Mouse (Mus musculus) liver, embryonic 14.5 days (tissue): ENCODE results near the gene Trp53i11. TPM values are rescaled to one million over a fixed set of nuclear protein-coding genes. Genes with fewer than 3 reads are reported as not detected.

ENCODE experiments used
- ATAC-seq: fragments of 200-750 bp; cut with Nextera tagmentation; 2 replicates; pipeline ENCODE4 v1.8.0; 2017; ENCODE audit warnings: moderate number of reproducible peaks, mild to moderate bottlenecking, moderate library complexity; ENCODE audit not compliant: insufficient read depth
- DNase-seq, 3 experiments: peaks; one replicate each; pipeline ENCODE4 v3.0.0-alpha.2; 2012 to 2013; ENCODE audit warnings: low read depth in 3 of 3, low spot score in 3 of 3
- H3K27ac ChIP-seq: fragments of 300-500 bp; sonication (generic); 2 replicates; pipeline ENCODE4 v1.5.1; 2014; ENCODE audit warnings: moderate library complexity, mild to moderate bottlenecking, control low read depth, inconsistent platforms
- H3K27me3 ChIP-seq: fragments of 300-500 bp; sonication (generic); 2 replicates; pipeline ENCODE4 v1.6.1; 2014; ENCODE audit warnings: mild to moderate bottlenecking, low read length, moderate library complexity; ENCODE audit not compliant: control insufficient read depth, insufficient read depth
- H3K36me3 ChIP-seq: fragments of 300-500 bp; sonication (generic); replicated peaks from 2 replicates; pipeline ENCODE4 v1.6.1; 2014; ENCODE audit warnings: low read depth; ENCODE audit not compliant: control insufficient read depth, insufficient read depth
- H3K4me1 ChIP-seq, 2 experiments: fragments of 200-500 bp in 1 of 2; fragments of 300-500 bp in 1 of 2; sonication (generic) in 1 of 2; replicated peaks; 2 replicates each; pipeline ENCODE4 v1.6.1; 2012 to 2014; ENCODE audit warnings: antibody characterized with exemption in 1 of 2, inconsistent platforms in 1 of 2, low read length in 1 of 2; ENCODE audit not compliant: control insufficient read depth in 2 of 2, insufficient read depth in 2 of 2
- H3K4me2 ChIP-seq: fragments of 300-500 bp; sonication (generic); 2 replicates; pipeline ENCODE4 v1.6.1; 2014; ENCODE audit warnings: low read depth, mild to moderate bottlenecking, control low read depth, moderate library complexity
- H3K4me3 ChIP-seq, 2 experiments: fragments of 200-500 bp in 1 of 2; fragments of 300-500 bp in 1 of 2; sonication (generic) in 1 of 2; 2 replicates each; pipeline ENCODE4 v1.5.1; 2012 to 2014; ENCODE audit warnings: low read depth in 2 of 2, low read length in 2 of 2, mild to moderate bottlenecking in 2 of 2, control low read depth in 1 of 2, inconsistent platforms in 1 of 2, moderate library complexity in 1 of 2; ENCODE audit not compliant: insufficient read depth in 1 of 2
- H3K9ac ChIP-seq: fragments of 300-500 bp; sonication (generic); replicated peaks from 2 replicates; pipeline ENCODE4 v1.6.1; 2014; ENCODE audit warnings: mild to moderate bottlenecking, control low read depth, moderate library complexity
- H3K9me3 ChIP-seq: fragments of 300-500 bp; sonication (generic); 2 replicates; pipeline ENCODE4 v1.6.1; 2016; ENCODE audit warnings: low read length, mixed read lengths; ENCODE audit not compliant: control insufficient read depth
- CTCF ChIP-seq: IDR thresholded peaks from 2 replicates; pipeline ENCODE4 v1.5.1; 2016; ENCODE audit warnings: antibody characterized with exemption, low read depth, control low read depth
- EP300 ChIP-seq: IDR thresholded peaks from 2 replicates; pipeline ENCODE4 v1.6.1; 2016; ENCODE audit warnings: antibody characterized with exemption, low read depth
- WGBS: fragments of 180-500 bp; shearing (Covaris S2); extraction: QIAGEN DNeasy Blood & Tissue Kit; methylation state at CpG from one replicate; pipeline ENCODE4 v1.1.7; 2014; ENCODE audit not compliant: insufficient replicate concordance; 5-methylcytosine and 5-hydroxymethylcytosine counted together
- polyA plus RNA-seq, 2 experiments: library from polyadenylated mRNA; depleted of rRNA in 1 of 2; stranded (reverse) in 1 of 2; unstranded in 1 of 2; fragments of >200 nt; fragmentation: Nextera tagmentation in 1 of 2; extraction: Ambion mirVana in 1 of 2; gene quantifications; 2 replicates each; pipeline versions ENCODE4 v1.2.1 to v1.2.3; 2012 to 2014

Gene Trp53i11
- polyA plus RNA-seq, 2 experiments, result 1.9 TPM

DNA sequence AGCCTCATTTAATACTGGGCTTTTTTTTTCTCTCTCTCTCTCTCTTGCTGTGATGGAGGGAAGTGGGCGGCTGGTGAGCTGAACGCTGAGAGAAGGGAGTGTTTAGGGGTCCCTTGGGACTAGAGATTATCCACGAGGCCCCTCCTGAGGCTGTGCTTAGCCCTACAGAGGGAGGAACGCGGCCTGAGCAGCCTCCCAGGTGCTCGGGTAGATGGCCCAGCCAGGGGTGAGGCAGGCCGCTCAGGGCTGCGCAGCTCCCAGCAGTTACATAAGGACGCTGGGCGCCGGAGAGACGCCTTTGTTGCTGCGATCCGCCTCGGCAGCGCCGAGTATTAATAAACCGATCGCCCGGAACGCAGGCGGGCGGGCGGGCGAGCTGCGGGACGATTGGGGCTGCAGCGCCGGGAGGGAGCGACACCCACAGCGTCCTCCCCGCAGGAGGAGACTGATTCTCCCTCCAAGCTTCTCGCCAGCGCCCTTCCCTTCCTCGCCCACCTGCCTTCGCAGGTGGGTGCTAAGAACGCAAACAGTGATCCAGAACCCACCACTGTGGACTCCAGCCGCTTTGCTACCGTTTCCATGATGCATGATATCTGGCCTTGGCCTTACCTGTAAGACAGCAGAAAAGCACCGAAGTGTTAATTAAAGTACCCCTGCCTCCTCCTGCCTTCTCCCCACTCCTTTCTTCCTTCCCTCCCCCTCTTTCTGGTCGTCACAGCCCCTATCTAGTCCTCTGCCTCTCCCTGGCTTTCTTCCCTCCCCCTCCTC, 7.1 kb upstream of the Trp53i11 start:
- no peak overlapping the region for H3K4me3 ChIP-seq
- no peaks in the 10 kb centered on the region for H3K36me3 ChIP-seq
- H3K9me3 ChIP-seq, result no peaks in the 10 kb centered on the region
- no peak for DNase-seq
- H3K9ac ChIP-seq, result no peak overlapping the region
- 2% methylated on average over 41 of the region's 41 CpGs for WGBS
- no peak for ATAC-seq
- H3K27ac ChIP-seq, result no peak overlapping the region
- H3K4me1 ChIP-seq, result 0 out of 4 replicates have a peak, but pooled peaks cover 0 to 2% of the 10 kb centered on the region in 2 experiments
- peaks cover 27% of the 10 kb centered on the region for H3K27me3 ChIP-seq
- no peak overlapping the region; the same call in 1 of the 2 replicates for H3K4me2 ChIP-seq
- no peak for TF ChIP-seq EP300
- no peak for TF ChIP-seq CTCF

DNA sequence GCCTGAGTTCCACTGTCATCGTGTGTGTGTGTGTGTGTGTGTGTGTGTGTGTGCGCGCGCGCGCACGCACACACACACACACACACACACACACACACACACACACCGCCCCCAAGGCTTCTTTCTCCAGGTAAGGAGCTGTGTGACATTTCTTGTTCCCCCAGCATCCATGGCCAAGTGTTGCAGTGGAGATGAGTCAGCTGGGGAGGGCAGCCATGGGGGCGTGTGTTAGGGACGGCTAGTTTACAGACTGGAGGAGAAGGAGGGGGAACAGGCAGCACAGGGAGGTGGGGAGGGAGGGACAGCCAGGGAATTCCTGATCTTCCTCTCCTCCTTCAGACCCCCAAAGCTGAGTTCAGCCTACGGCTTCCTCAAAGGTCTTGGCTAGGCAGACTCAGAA, 4.5 kb upstream of the Trp53i11 start:
- Histone ChIP-seq H3K9me3 (no peaks in the 10 kb centered on the region), H3K27me3 (peaks cover 49% of the 10 kb centered on the region), H3K4me2 (no peak overlapping the region), H3K4me3 (no peak overlapping the region), H3K9ac (no peak overlapping the region), H3K36me3 (no peaks in the 10 kb centered on the region), H3K27ac (no peak overlapping the region), H3K4me1 (no peaks in the 10 kb centered on the region)
- no peak for TF ChIP-seq EP300
- TF ChIP-seq CTCF, result no peak
- ATAC-seq (no peak), DNase-seq (no peak)
- 63% methylated on average over 11 of the region's 11 CpGs for WGBS

DNA sequence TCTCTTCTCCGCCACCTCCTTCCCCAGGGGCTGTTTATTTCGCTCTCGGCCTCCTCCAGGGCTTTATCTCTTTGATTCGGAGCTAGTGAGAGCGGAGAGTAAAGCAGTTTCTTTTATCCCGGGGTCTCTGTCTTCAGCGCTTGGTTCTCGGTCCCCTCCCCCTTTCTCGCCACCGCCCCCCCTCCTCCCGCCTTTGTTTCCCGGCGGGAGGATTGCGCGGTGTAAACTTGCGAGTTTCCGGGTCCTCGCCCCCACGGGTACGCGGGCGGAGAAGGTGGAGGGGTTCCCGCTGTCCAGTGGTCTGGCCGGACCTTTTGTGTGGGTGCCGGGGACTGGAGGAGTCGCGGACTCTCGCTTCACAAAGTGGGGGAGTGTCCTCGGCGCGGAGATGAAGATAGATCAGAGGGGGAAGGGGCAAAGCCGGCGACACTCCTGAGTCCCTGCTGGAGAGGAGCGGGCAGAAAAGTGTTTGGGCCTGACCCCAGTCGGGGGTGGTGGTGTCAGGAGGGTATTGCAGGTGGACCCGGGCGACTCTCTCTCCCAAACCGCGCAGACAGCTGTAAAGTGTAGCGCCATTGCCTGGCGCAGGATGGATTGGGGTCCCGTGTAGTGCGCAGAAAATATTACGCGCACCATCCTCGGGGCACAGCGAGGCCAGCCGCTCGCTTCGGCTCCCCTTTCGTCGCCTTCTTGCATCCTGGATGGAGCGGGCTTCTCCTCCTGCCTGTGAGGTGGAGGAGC, 842 bp downstream of the Trp53i11 start:
- H3K9me3 ChIP-seq, result no peaks in the 10 kb centered on the region
- no peak for ATAC-seq
- WGBS, result under 1% methylated on average over 52 of the region's 53 CpGs
- peaks cover 40% of the 10 kb centered on the region for H3K27me3 ChIP-seq
- DNase-seq, result no peak
- no peaks in the 10 kb centered on the region for H3K36me3 ChIP-seq
- H3K4me1 ChIP-seq, result no peaks in the 10 kb centered on the region
- TF ChIP-seq EP300, result no peak
- no peak for TF ChIP-seq CTCF
- no peak overlapping the region for H3K9ac ChIP-seq
- H3K27ac ChIP-seq, result no peak overlapping the region
- H3K4me2 ChIP-seq, result peak overlapping the region; percentile 64
- peak overlapping the region; percentile 48 for H3K4me3 ChIP-seq

DNA sequence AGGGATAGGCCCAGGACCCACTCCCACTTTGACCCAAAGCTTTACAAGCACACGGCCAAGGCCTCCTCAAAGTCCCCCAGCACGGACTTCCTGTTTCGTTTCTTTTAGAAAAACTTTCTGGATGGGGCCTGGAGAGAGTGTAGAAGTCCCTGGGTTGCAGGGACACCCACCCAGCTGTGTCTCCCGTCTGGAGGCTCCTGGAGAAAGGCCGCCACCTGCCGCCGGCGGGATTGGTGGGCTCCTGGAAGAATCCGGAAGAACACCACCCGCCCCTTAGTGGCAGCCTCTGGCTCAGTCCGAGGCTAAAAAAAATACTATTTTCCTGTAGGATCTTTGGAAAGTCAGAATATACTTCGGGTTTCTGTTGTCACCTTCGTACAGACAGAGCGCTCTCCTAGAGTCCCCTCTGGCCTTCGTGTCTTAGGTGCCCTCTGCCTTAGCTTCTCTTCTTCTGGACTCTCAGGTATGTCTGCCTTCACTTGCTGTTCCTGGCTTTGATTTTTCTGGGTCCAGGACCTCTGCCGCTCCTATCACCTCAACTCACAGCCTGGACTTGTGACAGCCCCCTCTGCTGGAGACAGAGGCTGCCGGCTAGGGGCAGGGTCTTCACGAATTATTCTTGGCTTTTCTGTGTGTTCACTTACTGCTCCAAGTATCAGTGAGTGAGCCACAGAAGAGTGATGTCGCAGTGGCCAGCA, 1.6 kb downstream of the Trp53i11 start:
- Histone ChIP-seq H3K27me3 (peaks cover 40% of the 10 kb centered on the region), H3K4me1 (no peaks in the 10 kb centered on the region), H3K4me3 (peak overlapping the region; percentile 48), H3K9me3 (no peaks in the 10 kb centered on the region), H3K4me2 (peak overlapping the region; percentile 64), H3K27ac (no peak overlapping the region), H3K36me3 (no peaks in the 10 kb centered on the region), H3K9ac (no peak overlapping the region)
- ATAC-seq (no peak), DNase-seq (no peak)
- TF ChIP-seq CTCF (0 out of 2 replicates have a peak, but pooled peaks have one; percentile 24), EP300 (no peak)
- 7% methylated on average over 19 of the region's 19 CpGs for WGBS
